Mouse (Mus musculus) left cerebral cortex, adult 18-20 months (tissue): ENCODE measurements around the gene AY358078. TPM values are rescaled to one million over a fixed set of nuclear protein-coding genes. Genes with fewer than 3 reads are reported as not detected.
"Not testable (repeated sequence)": the region's sequence is repeated elsewhere in the genome, so short reads cannot be mapped to it uniquely, and the experiment has no call there.

Experiments
- DNase-seq, 2 experiments: peaks; one replicate each; pipeline ENCODE4 v3.0.0; 2021 to 2022; ENCODE audit warnings: low spot score in 2 of 2, mixed read lengths in 1 of 2
- long read RNA-seq, 2 experiments: library from polyadenylated mRNA; stranded (forward); transcript quantifications; one replicate each; pipeline ENCODE4 v2.0.0; 2021
- total RNA-seq, 2 experiments: library from RNA; stranded (reverse); gene quantifications; 2 replicates each; pipeline ENCODE4 v1.2.3; 2021

AY358078 gene
- not detected for total RNA-seq
- long read RNA-seq, experiment 1 = 0 reads
- long read RNA-seq, experiment 2 = 0 reads

- DNase-seq = no peak
Measured at GRCm38 (mm10) chr14:51799746-51800145, at the start of gene AY358078. TSS of gene AY358078 (plus strand) at chr14:51800046.

- no peak for DNase-seq
Measured at GRCm38 (mm10) chr14:51755944-51756343, 43.9 kb upstream of the AY358078 start.

GRCm38 (mm10) chr14:51771378-51771777, 28.5 kb upstream of the AY358078 start:
- DNase-seq = not testable (repeated sequence)

- no peak for DNase-seq
Measured at GRCm38 (mm10) chr14:51773490-51773889, 26.4 kb upstream of the AY358078 start, which contains the start of gene Ang4. TSS of gene Ang4 (minus strand) at chr14:51773590.

GRCm38 (mm10) chr14:51777791-51778190, 22.1 kb upstream of the AY358078 start:
- DNase-seq = no peak

GRCm38 (mm10) chr14:51778865-51779481, 20.9 kb upstream of the AY358078 start:
- no peak for DNase-seq

GRCm38 (mm10) chr14:51786335-51786734, 13.5 kb upstream of the AY358078 start:
- no peak for DNase-seq

- no peak for DNase-seq
Measured at GRCm38 (mm10) chr14:51787061-51787460, 12.8 kb upstream of the AY358078 start.

GRCm38 (mm10) chr14:51789196-51789595, 10.7 kb upstream of the AY358078 start:
- no peak for DNase-seq

- no peak for DNase-seq
Measured at GRCm38 (mm10) chr14:51794106-51794505, 5.7 kb upstream of the AY358078 start.

- no peak for DNase-seq
Measured at GRCm38 (mm10) chr14:51826625-51827024, 26.8 kb downstream of the AY358078 start.

- peak in 1 of 2 experiments; percentile 12 for DNase-seq
Measured at GRCm38 (mm10) chr14:51827842-51828241, 28.0 kb downstream of the AY358078 start.

GRCm38 (mm10) chr14:51829188-51829587, 29.3 kb downstream of the AY358078 start:
- no peak for DNase-seq

- not testable (repeated sequence) for DNase-seq
Measured at GRCm38 (mm10) chr14:51838480-51838879, 38.6 kb downstream of the AY358078 start.

- DNase-seq = no peak
Measured at GRCm38 (mm10) chr14:51842250-51842649, 42.4 kb downstream of the AY358078 start.

GRCm38 (mm10) chr14:51842781-51843180, 42.9 kb downstream of the AY358078 start:
- no peak for DNase-seq

GRCm38 (mm10) chr14:51843882-51844281, 44.0 kb downstream of the AY358078 start:
- DNase-seq = no peak

GRCm38 (mm10) chr14:51846566-51846965, 46.7 kb downstream of the AY358078 start:
- no peak for DNase-seq

GRCm38 (mm10) chr14:51851006-51851405, 51.2 kb downstream of the AY358078 start:
- DNase-seq = not testable (repeated sequence)

GRCm38 (mm10) chr14:51853399-51853798, 53.6 kb downstream of the AY358078 start, which contains the start of gene Ear6:
TSS of gene Ear6 (plus strand) at chr14:51853699.
- no peak for DNase-seq

- DNase-seq = not testable (repeated sequence)
Measured at GRCm38 (mm10) chr14:51855280-51855679, 55.4 kb downstream of the AY358078 start.

GRCm38 (mm10) chr14:51863603-51864002, 63.8 kb downstream of the AY358078 start:
- not testable (repeated sequence) for DNase-seq

GRCm38 (mm10) chr14:51870756-51871155, 70.9 kb downstream of the AY358078 start:
- no peak for DNase-seq
